Mouse (Mus musculus) lung, postnatal 14 days (tissue): Measurements from ENCODE around the gene Sfxn2.

Source experiments
- DNase-seq: peaks from one replicate; pipeline ENCODE4 v3.0.0; 2021

Gene Sfxn2

DNA sequence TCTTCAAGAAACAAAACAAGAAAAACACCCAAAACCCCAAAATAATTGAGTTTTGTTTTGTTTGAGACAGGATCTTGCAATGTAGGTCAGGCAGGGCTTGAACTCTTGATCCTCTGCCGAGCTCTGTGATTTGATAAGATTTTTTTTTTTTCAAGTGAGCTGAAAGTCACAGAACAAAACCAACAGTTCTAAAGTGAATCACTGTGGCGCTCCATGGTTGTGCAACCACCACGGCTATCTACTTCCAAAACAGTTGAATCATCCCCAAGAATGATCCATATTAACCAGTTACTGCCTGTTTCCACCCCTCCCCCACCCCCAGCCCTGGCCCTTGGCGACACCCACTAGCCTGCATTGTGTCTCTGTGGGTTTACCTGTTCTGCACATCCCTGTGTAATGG, 27.2 kb downstream of the Sfxn2 start:
- DNase-seq, result no peak

DNA sequence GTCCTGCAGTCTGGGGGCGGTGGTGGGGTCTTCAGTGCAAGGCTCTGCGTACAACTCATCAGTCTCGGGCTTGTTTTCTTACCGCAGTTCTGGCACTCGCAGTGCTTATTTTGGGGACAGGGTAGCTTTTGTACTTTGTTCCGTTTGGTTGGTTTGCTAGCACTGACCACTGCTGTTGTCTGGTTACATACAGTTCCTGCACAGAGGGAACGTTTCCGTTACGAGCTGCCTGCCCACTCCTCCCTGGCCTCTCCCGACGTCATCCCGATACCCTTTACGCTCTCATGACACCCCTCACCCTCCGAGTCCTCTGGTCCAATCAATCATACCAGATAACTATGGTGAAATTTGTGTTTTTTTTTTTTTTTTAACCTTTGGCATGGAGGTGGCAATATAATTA, 28.3 kb downstream of the Sfxn2 start:
- DNase-seq, result no peak

DNA sequence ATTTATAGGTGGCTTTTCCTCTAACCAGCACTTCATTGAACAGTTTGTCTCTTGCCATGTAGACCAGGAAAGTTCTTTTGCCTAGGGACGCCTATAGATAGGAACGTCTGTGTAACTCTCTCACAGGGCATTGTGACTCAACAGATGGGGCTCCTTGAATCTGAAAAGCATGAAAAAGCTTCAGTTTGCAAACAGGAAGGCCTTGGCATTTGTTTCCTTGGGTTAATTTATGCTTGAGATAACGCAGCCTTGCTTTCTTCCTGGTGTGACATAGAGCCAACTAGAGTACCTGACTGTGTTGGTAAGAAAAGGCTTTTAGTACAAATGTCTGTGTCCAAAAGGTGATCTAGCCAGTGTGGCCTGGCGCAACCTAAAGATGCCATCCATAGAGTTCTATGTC, 29.2 kb downstream of the Sfxn2 start:
- no peak for DNase-seq

DNA sequence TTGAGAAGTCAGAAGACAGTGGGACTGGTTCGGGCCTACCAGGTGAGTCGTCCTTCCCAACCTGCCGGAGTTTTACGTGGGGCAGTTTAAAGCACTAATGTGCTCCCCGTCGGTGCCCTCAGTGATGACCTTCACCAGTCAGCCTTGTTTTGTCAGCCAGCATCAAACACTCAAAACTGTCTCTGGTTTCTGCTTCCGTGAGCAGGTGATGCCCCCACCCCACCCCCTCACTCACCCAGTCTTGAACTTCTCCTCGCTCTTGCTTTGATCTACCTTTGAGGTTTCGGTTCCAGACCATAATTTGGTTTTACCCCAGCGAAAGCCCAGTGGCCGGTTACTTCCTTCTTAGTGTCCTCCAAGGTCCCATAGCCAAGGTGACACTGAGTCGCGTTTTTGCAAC, 33.6 kb downstream of the Sfxn2 start:
- DNase-seq, result no peak

DNA sequence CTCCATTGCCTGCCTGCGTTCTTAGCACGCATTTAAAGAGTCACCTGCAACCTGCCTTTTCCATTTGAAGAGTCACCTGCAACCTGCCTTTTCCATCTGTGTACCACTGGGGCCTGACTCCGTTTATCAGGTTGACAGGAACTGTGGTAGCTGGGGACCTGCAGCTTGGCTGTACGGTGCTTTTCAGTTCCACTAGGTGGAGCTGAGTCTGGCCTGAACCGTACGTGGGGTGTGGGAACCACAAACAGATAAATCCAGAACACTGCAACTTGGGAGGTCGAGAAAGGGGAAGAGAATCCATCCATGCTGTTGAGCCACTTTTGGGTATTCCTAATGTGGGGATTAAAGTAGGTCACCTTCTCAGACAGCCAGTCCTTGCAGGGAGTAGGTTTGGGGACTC, 34.3 kb downstream of the Sfxn2 start:
- no peak for DNase-seq

DNA sequence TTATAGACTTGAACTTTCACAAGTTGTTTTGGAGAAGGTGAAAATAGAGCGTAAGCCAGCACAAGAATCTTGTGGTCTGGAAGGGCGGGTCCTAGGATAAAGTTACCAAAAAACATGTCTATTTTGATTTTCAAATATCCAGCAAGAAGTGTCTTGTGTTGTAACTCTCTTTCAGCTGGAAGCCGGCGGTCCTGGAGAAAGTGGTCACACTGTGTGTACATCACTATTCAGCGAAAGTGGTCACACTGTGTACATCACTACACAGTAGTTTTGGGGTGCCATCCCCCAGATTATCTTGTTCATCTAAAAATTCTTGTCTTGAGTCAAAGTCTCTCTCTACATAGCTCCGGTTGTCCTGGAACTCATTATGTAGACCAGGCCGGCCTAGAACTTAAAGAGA, 35.0 kb downstream of the Sfxn2 start:
- no peak for DNase-seq

DNA sequence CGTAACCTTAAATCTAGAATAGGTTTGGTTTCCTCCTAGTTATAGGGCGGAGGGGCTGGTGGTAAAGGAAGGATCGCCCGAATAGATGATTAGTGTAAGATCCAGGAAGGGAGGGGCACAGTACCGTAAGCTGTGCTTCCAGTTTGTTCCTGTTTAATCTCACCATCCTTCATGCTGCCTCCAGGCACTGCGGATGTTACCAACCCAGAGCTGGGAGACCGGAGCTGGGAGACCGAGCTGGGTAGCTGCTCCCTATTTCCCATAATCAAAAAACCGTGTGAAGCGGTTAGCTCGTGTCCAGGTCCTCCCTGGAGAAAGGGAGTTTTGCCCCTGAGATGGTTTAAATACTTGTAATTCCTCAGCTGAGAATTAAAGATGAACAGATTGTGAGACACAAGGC, 43.2 kb downstream of the Sfxn2 start:
- no peak for DNase-seq

DNA sequence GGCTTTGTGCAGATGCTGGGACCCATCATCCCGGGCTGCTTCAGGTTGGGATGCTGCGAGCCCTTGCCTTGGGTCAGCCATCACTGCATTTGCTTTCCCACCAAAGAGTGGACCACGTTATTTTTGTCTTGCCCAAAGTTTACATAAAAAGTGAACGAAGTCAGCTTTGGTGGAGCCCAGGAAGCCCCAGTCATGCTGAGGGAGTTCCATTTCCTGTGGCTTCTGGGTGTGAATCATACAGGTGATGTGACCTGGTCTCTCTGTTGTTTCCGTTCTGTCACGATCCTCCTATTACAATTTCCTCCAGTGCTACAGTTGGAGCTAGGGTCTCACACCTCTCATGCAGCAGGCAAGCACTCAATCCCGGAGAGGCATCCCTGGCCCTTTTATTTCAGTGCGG, 44.2 kb downstream of the Sfxn2 start:
- DNase-seq, result no peak

DNA sequence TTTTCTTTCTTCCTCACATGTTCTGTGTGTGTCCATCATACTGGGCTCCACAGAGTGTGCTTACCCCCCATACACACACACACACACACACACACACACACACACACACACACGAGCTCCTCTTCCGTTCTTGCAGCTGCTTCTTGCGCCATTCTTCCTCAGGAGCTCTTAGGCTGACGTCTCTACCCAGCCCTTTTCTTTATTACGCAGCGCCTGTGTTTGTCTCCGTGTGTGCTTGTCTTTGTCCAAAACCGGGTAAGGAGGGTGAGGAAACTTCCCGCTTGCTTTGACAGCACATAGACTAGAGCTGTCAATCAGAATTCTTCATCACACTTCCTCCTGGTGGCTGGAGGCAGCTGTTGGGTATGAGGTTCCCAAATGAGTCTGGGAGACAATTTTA, 45.2 kb downstream of the Sfxn2 start:
- DNase-seq, result no peak

DNA sequence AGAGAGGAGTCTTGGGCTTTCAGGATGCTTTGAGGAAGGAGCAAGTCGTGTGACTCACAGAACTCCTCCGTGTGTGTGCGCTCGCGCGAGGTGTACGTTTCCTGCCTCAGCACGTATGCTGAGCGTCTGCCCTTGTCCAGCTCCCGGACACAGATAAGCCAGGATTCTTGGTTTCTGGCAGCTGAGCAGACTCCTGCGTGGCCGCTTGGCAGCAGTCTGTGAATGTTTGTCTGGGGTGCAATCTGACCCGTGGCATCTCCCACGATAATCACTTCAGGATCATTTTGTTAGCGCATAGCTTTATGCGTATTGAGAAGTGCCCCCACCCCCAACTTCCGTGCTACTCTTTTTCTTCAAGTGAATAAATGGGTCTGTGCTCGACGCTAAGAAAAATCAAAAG, 45.8 kb downstream of the Sfxn2 start:
- DNase-seq, result no peak

DNA sequence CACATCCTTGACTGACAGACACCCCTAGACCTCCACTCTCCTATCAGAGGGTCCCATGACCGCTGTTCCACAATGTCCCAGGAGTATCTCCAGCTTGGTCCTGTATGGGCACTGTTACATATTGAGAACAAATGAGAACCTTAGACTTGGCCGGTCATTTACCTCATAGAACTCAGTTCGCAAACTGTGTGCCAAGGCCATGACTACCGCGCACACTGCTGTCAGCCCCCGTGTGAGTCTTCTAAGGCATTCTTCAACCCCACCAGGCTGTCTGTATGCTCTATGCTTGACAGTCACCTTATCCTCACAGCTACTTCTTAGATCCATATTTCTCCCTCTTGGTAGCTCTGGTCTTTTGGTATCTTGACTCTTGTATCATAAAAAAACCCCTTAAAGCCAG, 46.4 kb downstream of the Sfxn2 start:
- no peak for DNase-seq

DNA sequence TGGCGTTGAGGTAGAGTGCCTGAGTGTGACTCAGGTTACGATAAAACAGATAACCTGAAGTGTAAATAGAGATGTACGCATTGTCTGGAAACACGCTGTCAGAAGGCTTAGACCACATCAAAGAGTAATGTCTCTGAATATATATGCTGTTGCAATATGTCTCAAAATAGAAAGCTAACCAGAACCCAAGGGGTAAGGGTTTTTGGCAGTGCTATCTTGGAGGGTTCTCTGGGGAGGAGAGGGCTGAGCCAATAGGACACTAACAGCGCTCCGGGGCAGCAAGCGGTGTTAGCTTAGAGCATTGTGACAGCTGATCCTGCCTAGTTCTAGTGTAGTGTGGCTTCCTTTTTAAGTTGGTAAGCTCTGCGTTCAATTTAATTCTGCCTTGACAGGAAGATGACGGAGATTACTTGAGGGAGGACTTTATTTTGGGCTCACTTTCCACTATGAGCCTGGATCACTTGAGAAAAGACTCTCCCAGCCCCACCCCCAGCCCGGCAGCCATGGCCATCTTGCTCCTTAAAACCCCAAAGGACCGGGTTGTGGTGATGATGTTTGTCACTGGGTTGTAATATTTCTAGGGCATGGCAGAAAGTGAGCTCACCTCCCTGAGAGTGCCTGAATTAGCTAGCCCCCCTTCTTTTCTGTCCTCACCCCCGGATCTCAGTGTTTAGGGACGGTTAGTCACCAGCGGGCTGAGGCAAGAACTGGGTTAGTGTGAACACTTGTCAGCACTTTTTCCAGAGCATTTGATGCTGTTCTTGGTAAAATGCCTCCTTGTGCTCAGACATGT, 47.0 kb downstream of the Sfxn2 start:
- no peak for DNase-seq

DNA sequence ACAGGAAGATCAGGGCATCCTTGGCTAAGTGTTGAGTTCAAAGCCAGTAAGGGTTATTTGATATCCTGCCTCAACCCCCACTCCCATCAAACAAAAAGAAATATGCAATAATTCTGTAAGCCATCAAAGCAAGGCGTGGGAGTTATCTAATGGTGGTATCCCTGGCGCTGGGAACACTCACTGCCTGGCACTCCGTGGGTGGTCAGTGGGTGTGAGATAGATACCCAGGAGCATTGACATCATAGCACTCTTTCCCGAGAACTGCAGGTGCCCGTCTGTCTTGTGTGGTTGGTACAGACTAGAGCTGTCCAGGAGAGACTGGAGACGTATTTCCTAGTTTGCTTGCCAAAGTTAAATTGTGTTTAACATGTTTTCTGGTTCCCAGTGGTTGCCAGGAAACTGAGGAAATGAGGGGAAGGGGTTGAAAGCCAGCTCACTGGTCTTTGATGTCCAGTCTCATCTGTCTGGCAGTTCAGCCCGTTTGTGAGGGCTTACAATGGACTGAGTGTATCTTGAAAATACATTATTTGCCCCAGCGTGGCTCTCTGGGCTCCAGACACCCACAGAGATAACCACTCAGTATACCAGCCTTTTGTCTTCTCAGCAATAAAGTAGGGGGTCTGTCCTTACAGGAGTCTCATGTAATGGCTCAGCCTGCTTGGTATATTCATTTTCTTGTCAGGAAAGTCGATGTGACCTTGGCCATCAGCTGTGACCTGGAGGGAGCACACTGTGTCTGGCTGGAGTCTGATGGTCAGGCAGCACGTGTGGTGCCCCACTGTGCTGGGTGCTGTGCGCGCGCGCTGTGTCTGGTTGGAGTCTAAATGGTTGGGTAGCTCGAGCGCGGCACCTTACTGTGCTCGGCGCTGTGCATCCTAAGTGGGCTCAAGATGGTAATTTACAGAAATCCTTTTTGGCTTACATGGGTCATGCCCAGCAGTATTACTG, 48.3 kb downstream of the Sfxn2 start:
- no peak for DNase-seq

DNA sequence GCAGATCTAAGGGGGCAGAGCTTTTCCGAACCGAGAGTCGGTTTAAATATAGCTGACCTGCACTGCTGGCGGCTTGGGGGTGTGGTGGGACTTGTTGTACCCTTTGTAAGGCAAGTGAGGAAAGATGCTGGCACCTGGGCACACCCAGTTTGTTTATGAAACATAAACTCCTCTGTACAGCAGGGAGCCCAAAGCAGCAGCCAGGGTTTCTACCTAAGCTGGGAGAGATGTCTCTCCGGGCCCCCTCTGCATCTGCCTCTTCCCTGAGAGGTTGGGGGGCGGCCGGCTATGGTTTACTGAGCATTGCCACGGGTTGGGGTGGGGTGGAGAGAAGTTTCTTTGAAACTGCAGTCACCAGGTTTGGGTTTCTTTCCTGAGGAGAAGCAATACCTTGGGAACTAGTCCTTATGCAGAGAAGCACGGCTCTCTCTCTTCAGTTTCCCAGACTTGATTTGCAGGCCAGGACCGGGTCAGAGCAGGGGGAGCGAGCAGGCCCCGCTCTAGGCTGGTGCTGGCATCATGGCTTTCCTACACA, 49.6 kb downstream of the Sfxn2 start:
- no peak for DNase-seq

DNA sequence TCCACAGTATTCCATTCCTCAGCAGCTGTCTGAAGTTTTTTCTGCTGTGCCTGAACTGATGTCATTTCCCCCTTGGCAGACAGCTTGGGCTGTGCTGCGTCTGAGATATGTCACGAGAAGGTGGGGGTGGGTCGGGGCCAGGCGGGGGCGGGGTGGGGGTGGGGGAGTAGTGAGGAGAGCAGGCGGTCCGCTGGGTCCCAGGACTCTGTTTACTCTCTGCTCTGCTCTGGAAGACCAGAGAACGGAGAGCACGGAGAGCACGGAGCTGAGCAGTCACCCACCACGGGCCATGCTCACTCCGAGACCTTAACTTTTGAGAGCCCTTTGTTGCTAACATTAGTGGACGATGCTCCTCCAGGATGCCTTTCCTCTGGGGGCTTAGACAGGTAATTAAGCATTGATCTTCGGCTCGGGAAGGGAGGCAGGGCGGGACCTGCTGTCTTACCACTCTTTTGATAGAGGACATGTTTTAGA, 50.1 kb downstream of the Sfxn2 start:
- peak; percentile 52 for DNase-seq

DNA sequence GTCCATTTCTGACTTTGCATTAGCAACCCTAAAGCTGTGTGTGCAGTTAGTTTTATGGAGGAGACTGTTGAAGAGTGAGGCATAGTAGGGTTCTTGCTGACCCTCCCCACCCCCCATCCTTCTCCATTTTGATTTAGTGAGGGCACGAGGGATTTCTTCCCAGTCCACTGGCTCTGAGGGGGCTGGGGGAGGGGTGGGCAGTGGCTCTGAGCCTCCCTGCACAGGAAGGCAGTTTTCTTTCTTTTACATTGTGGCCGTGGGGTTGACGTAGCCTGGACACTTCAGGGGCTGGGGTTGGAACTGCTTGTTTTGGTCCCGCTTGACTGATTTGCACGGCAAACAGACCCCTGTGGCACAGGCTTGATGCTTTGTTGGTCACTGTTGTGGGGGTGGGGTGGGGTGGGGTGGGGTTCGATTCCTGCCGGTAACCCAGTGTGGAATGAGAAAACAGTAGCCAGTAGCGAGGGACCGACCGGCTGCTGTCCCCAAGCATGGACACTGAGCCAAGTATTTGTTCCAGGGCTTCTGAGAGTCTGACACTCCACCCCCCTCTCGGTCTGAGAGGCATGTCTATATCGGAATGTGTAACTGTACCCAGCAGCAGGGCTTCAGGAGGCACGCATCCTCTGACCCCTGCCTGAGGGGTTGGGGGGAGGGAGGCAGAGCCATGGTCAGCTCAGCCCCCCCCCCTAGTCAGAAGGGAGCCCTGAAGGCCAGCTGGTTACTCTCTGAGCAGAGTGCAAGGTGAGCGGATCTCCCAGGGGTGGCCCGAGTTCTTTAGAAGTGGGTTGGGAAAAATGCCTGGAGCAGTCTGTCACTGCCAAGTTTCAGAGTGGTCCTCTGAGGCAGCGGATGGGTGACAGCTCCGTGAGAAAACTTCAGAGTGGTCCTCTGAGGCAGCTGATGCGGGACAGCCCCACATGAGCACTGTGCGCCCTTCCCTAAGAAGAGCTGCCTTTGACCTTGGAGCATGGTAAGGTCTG, 50.9 kb downstream of the Sfxn2 start:
- DNase-seq, result peak; percentile 75

DNA sequence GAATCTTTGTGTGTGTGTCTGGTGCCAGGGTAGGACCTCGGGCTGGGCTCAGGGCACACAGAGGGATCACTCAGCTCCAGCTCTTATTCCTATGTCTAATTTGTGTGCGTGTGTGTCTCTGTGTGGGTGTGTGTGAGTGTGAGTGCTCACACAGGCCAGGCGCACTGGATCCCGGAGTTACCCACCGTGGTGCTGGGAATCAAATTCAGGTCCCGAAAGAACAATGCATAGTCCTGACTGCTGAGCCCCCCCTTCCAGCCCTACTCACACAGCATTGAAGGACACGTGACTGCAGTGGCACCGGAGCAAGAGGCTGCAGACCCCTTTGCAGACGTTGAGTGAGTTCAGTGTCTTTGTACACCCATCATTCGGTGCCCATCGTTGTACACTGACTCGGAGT, 51.9 kb downstream of the Sfxn2 start:
- no peak for DNase-seq

DNA sequence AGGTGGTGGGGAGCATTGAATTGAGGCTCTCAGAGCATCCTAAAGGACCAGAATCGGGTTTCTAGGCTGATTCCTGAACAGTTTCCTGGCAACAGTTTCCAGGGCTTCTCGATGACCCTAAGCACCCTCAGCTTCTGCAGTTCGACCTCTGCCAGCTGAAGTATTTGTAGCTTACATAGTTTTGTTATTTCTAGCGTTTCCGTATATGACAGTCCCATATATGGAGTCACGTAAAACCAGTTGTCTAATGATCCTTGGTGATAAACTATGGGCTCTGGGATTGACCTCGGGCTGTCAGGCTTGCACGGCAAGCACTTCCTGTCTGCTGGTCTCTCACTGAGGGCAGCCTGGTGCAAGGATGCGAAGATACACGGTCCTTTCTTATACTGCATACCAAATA, 52.4 kb downstream of the Sfxn2 start:
- DNase-seq, result no peak

DNA sequence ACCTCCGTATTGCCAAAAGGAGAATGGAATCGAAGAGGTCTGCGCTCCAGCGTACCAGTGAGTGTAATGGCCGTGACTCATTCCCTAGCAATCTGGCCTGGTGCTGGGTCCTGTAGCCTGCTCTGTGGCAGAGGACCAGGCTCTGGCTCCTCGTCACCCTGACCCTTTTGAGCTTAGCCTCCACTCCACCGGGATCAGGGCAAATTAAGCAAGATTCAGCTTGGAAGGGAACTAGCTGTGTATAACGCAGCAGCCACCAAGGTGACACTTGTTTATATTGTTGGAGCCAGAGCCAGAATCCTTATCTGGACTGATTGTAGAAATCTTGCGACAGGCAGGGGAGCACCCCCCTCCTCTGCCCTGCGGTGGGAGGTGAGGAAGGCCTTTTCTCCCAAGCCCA, 55.2 kb downstream of the Sfxn2 start:
- peak; percentile 62 for DNase-seq

DNA sequence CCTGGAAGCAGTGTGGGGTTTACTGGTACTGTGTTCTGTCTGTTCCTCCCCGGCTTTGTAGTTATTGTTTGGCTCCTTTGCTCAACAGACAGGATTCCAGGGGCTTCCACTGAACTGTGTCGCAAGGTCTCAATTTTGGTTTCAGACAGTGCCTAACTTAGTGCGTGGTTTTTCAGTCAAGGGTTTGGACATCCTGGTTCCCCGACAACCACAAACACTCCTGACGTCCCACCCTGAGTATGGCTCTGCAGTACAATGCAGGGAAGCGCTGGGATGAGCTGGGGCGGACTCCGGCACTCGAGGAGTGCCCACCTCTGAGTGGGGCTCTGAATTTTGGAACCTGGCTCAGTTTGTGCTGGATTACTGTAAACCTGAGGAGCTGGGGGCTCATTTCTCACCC, 56.6 kb downstream of the Sfxn2 start:
- no peak for DNase-seq

DNA sequence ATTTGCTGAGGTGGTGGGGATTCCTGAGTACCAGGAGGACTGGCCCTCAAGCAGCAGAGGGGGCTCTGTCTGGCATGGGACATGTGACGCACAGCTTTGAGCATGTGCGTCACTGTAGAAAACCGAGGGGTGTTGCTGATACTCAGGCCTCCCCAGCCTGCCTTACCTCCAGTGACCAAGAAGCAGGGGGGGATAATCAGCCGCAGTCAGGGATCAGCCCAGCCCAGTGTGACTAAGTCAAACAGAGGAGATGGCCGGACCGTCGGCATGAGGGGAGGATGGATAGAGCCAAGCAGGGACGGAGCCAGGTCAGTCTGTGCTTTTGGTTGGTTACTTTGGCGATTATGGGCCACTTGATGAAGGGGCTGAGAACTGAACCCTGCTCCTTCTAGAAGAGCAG, 58.5 kb downstream of the Sfxn2 start:
- no peak for DNase-seq

DNA sequence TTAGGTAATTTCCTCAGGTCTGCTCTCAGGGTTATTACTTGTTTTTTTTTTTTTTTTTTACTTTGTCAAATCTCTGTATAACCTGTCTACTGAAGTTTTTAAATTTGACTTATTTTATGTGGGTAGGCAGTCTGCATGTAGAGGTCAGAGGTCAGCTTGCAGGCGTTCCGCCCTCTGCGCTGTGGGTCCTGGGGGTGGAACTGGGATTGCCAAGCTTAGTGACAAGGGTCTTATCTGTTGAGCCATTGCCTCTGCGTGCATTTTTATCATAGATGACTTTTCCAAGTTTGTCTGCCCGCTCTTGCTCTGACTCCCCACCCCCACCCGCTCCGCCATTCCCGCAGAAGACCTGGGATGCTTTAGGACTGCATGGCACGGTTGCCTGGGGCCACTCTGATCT, 62.6 kb downstream of the Sfxn2 start:
- no peak for DNase-seq

DNA sequence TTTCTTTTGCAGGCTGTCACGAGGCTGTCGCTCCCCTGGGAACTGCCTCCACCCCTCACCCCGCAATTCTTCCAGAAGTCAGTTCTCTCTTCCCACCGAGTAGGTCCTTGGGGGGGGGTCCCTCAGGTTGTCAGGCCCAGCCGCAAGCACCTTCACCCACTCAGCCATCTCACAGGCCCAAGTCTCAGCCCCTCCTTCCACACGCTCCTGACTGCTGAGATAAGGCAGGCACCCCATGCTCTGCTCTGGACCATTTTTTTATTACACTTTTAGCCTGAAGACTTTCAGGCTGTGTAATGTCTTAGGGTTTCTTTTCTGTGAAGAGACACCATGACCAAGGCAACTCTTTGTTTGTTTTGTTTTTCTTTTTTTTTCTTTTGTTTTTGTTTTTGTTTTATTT, 64.4 kb downstream of the Sfxn2 start:
- no peak for DNase-seq
